Mouse (Mus musculus) Muller cell, postnatal 12 days (primary cell): ENCODE data around the gene Fgfr2.

ENCODE experiments used
- DNase-seq: peaks from one replicate; pipeline ENCODE4 v3.0.0-alpha.2; 2015; ENCODE audit errors: inconsistent ontology term

Fgfr2 gene

GRCm38 (mm10) chr7:130650621-130651020 is 2472.5 kb downstream of the Fgfr2 start:
- DNase-seq: no peak

- no peak for DNase-seq
These were observed 2473.9 kb downstream of the Fgfr2 start for GRCm38 (mm10) chr7:130649257-130649656.

DNA sequence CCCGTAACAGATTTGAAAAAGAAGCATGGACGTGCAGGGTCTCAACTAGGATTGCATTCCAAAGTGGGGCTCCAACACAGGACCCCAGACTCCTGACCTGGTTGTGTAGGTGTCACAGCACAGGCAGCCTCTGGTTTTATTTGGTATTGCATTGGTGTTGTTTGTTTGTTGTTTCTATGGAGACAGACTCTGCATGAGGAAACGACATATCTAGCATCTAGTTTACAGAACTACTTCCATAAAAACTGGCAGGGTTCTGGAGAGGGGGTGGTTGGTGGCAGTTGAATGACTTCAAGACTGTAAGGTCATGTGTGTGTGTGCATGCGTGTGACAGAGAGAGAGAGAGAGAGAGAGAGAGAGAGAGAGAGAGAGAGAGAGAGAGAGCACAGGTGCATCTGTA is 2475.1 kb downstream of the Fgfr2 start:
- no peak for DNase-seq

GRCm38 (mm10) chr7:130646762-130647139 is 2476.4 kb downstream of the Fgfr2 start:
- peak; percentile 76 for DNase-seq

DNA sequence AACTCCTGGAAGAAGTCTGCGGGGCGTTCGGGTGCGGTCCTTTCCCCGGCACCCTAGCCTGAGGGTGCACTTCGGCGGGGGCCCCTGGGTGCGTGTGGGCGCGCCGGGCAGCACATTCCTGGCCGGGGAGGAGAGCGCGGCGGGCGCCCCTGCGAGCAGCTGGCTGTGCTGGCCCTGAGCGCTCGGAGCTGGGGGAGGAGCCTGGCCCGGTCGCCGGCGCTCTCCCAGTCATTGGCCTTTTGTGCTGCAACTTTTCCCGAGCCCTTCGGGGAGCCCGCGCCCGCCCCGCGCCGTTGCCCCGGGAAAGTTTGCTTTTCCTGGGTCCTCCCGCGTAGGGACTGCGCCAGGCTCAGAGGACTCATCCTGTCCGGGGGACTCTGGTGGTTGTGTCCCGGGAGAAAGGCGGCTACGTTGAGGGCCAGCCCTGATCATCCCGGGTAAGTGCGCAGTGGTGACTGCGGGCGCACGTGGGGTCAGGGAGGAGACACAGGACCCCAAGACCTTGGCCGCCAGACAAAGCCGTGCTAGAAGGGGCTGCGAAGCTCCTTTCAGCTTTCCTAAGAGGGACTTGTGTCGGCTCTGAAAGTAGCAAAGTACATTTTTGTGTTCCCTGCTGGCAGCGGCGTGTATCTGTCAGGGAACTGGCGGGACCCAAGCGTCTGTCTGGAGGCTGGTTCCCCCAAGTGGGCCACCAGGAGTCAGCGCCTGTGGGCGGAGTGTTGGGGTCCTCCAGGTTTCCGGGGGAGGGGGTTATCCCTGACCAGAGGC is 2477.0 kb downstream of the Fgfr2 start:
- DNase-seq: peak; percentile 89

DNA sequence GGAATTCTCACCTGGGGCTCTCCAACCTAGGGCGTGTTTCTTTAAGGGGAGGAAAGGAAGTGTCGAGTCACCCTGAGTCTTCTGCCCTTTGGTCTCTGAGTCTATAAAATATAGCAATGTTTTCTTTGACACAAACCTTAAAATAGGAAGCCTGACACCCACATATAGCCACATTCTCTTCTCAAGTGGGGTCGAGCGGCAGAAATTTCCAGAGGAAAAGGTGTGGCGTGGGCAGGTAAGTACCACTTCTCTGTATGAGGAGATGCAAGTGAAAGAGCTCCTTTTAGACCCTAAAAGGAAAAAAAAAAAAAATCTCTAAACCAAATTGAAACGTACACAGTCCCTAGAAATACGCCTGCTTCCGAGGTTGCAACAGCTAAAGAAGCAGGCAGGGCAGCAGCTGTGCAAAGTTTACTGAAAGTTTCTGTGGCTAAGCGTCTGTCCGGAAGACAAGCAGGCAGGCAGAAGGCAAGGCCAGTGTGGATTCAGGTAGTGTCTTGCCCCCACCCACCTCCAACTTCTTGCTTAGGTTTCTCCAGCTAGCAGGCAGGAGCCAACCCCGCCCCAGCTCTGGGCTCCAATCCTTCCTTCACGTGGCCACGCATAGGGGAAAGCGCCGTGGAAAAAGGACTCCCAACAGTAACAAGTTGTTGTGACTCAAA is 2477.7 kb downstream of the Fgfr2 start:
- no peak for DNase-seq

DNA sequence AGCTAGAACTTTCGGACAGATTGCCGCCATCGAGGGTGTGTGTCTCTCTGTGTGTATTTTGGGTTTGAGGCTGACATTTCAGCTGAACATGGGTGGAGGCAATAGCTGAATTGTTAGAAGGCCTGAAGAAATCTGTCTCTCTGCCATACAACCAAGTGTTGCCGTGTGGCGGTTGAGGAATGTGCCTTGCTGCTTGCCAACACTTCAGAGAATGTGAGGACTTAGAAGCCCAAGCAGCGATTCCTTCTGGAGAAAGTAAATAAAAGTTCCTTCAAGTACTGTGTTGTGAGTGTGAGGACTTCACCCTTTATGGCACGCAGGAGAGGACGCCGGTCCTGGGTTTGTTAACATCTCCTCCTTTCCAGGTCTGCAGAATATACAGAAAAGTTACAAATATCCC is 2482.5 kb downstream of the Fgfr2 start:
- DNase-seq: peak; percentile 85

- peak; percentile 43 for DNase-seq
These were observed 2485.3 kb downstream of the Fgfr2 start for GRCm38 (mm10) chr7:130637811-130638210.

DNA sequence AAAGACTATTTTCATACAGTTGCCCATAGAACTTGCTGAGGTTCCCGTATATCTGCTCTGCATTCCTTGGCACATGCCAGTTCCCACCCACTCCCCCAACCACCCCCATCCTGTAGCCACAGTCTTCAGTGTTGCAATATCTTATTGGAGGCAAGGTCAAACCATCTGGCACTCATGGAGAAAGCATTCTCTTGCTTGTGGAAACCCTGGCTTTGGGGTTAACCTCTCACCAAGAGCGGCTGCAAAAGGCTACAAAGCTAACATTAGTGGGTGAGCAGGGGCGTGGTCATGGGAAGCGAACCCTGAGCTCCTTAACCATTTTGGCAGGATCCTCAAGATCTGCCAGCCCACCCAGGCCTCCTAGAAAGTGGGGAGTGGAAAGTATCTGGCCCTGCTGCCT is 2486.2 kb downstream of the Fgfr2 start:
- no peak for DNase-seq

GRCm38 (mm10) chr7:130636274-130636673 is 2486.9 kb downstream of the Fgfr2 start:
- no peak for DNase-seq

- DNase-seq: no peak
These were observed 2487.9 kb downstream of the Fgfr2 start for GRCm38 (mm10) chr7:130635212-130635611.

- DNase-seq: no peak
These were observed 2488.8 kb downstream of the Fgfr2 start for GRCm38 (mm10) chr7:130634259-130634871.

- DNase-seq: no peak
These were observed 2490.8 kb downstream of the Fgfr2 start for GRCm38 (mm10) chr7:130632379-130632732.

DNA sequence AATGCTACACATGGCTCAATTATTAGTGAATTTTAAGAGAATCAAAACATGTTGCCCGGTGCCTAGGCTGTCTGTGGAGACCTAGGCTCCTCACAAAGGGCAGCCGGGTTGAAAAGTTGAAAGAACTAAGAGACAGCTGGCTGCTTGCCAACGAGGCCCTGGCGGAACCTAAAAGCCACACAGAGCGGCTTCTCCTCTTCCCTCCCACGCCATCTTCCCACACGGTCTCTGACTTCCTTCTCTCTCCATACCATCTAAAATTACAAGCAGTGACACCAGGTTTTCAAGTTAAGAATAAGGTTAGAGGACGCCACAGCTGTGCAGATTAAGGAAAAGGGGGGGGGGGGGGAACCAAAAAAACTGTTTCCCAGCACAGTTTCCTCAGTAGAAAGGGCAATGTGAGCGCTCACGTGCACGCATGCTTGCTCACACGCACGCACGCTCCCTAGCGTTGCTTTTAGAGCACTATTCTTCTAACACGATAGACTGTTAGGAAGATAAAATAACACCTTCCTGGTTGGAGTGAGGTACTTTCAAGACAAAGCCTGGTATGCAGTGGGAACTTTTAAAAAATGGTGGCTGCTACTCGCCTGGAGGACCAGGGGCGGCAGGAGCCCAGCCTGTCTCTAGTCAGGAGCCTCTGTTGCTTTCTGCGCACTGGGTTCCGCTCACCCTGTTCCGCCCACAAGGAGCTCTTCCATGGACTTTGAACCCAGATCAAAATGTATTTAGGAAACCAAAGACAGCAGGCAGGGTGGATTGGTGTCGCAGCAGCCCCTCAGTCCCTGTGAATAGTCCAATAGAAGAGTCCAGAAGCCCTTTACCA is 2491.4 kb downstream of the Fgfr2 start:
- DNase-seq: no peak

- DNase-seq: no peak
These were observed 2492.2 kb downstream of the Fgfr2 start for GRCm38 (mm10) chr7:130630956-130631355.

- no peak for DNase-seq
These were observed 2493.2 kb downstream of the Fgfr2 start for GRCm38 (mm10) chr7:130629999-130630398.

DNA sequence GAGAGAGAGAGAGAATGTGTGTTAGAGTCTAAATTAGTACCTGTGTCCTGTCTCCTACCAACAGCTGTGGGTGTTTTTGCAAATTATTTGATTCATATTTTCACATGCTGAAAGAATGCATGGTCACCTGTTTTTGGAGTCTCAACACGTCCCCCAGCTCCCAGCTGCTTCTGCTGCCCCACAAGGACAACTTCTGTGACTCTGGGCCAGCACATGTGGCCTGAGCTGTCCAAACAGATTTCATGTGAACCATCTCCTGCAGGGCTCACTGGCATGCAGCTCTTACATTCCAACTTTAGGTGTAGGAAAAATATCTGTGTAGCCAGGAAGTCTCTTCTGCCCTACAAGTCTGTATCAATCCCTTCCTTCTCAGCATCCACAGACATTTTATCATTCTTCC is 2494.5 kb downstream of the Fgfr2 start:
- DNase-seq: no peak

DNA sequence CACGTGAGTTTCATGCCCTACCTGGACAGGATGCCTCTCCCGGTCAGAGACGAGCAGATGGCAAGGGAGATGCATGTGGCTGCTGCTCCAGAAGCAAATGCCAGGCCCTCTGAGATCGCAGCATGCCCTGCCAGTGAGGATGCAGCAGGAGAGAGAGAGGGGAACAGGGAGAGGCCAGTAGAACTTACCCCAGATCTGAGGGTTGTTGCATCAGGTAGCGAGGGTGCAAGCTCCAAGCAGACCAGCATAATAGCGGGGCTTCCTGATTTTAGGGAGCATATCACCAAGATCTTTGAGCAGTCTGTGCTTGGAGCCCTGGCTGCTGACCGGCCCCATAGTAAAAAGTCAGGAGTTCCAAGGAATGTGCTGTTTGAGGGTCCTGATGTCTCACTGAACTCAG is 2497.8 kb downstream of the Fgfr2 start:
- no peak for DNase-seq

DNA sequence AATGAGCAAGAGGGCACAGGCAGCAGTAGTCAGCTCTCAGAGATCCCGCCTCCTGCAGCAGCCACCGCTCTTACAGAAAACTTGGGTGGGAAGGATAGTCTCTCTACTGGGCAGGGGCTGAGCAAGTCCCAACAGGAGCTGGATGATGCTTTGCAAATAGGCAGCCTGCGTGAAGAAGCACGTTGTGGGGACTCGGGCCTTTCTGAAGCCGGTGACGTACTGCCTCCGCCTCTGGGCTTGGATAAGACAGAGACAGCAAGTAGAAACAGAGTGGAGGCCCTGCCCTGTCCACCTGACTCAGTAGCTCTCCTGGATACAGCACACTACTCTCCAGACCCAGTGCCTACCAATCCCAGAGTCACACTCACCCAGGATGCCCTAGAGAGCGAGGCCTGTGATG is 2498.9 kb downstream of the Fgfr2 start:
- DNase-seq: no peak

DNA sequence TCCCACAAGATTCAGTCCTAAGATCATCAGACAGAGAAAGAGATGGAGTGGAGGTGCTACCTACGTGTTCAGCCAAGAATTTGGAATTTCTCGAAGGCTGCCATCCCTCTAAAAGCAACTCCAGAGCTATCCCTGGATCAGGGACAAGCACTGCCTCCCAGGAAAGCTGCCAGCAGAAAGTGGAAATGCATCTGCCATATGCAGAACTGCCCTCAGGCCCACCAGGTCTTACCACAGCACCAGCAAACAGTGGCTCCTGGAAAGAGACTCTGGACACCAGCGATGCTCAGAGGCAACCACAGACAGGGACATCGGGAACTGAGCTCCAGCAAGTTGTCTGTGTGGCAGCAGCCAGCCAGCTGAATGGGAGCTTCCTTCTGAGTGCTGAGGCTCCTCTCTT is 2500.8 kb downstream of the Fgfr2 start:
- no peak for DNase-seq

DNA sequence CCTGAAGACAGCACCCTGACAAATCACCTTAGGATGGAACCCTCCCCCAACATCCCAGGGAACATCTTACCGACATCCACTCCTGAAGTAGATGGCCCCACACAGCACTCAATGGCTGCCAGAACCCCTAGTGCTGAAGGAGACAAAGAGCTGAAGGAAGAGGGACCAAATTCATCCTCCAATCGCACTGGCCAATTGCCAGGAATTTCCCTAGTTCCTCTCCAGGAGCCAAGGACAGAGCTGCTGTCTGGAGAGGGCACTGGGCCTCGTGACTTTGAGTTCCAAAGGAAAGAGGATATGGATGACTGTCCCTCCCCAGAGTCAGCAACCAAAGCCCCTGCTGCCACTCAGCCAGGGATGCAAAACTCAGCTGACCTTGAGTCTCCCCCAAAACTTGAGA is 2501.2 kb downstream of the Fgfr2 start:
- no peak for DNase-seq

DNA sequence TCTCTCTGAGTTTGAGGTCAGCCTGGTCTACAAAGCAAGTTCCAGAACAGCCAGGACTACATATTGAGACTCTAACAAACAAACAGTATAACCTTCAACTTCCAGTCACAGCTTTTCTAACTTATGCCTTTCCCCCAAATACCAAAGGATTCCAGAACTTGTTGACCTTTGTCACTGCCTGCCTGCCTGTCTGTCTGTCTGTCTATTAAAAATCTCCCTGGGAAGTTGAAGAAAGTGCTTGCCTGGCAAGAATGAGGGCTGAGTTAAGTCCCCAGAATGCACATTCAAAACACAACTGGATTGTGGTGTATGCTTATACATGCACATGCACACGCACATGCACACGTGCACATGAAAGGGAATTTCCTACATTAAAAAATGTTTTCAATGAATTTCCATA is 2502.1 kb downstream of the Fgfr2 start:
- DNase-seq: no peak
